Mouse (Mus musculus): Measurements from ENCODE around the gene D3Ertd254e. TPM values are rescaled to one million over a fixed set of nuclear protein-coding genes. Genes with fewer than 3 reads are reported as not detected.

D3Ertd254e gene
- 1.1 TPM for polyA plus RNA-seq (2015; fragmentation: Illumina TruSeq; extraction: RNeasy Lipid Tissue Mini Kit (QIAGEN cat#74804); ENCODE audit: insufficient read depth, low read depth, low replicate concordance)

GRCm38 (mm10) chr3:36150934-36151686 is at the start of gene D3Ertd254e:
Gene D3Ertd254e (plus strand): TSS chr3:36151017.

Other genes with a start within 250 kb of the D3Ertd254e start
- 6.2 TPM for gene Dcun1d1, start 213.6 kb upstream of the D3Ertd254e start, polyA plus RNA-seq (2015; fragmentation: Illumina TruSeq; extraction: RNeasy Lipid Tissue Mini Kit (QIAGEN cat#74804); ENCODE audit: insufficient read depth, low read depth, low replicate concordance)
- 13.6 TPM for gene Mccc1, start 150.3 kb upstream of the D3Ertd254e start, polyA plus RNA-seq (2015; fragmentation: Illumina TruSeq; extraction: RNeasy Lipid Tissue Mini Kit (QIAGEN cat#74804); ENCODE audit: insufficient read depth, low read depth, low replicate concordance)
- not detected for gene Ccdc144b, start 97.5 kb upstream of the D3Ertd254e start, polyA plus RNA-seq (2015; fragmentation: Illumina TruSeq; extraction: RNeasy Lipid Tissue Mini Kit (QIAGEN cat#74804); ENCODE audit: insufficient read depth, low read depth, low replicate concordance)
- gene Acad9, start 85.0 kb upstream of the D3Ertd254e start, polyA plus RNA-seq (2015; fragmentation: Illumina TruSeq; extraction: RNeasy Lipid Tissue Mini Kit (QIAGEN cat#74804); ENCODE audit: insufficient read depth, low read depth, low replicate concordance), result 7.9 TPM
- gene Qrfpr, start 71.3 kb downstream of the D3Ertd254e start, polyA plus RNA-seq (2015; fragmentation: Illumina TruSeq; extraction: RNeasy Lipid Tissue Mini Kit (QIAGEN cat#74804); ENCODE audit: insufficient read depth, low read depth, low replicate concordance), result not detected